ENCODE assay signal across 38 mouse cellular contexts in the genomic region with DNA sequence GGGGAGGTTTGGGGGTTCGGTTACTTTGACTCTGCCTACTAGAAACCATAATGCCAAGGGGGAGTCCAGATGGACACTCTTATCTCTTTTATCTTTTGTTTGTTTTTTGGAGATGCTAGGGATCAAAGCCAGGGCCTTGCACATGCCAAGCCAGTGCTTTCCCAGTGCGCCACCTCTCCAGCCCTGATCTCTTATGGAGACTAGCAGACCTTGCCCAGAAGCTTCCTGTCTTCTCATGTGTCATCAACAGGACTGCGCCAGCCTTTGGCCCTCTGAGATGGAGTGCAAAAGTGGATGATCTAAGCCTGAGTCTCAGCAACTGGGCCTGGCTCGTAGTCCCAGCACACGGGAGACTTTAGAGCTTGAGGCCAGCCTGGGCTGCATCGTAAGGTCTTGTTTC. TPM values are rescaled to one million over a fixed set of nuclear protein-coding genes. Genes with fewer than 3 reads are reported as not detected.
A peak's percentile ranks its signal among the peaks of the same experiment; 100 is the strongest.
DNase-seq lines count a peak whose midpoint lies in the region; ATAC-seq and TF ChIP-seq lines count a peak whose summit lies in the region.
"Had no signal": no experiment of that assay in that cellular context is flagged by ENCODE, and none has a peak within 500 bp of the region (broad histone marks: within the 10 kb centered on the region; RNA-seq: fewer than 3 reads in every experiment).

No protein-coding gene starts in this region.

- no peaks in the 10 kb centered on the region for H3K27me3 ChIP-seq in liver, adult 2 months (ENCODE audit: control insufficient read depth, insufficient read depth, low read length)
- H3K27me3 ChIP-seq in liver, postnatal 0 days (ENCODE audit: insufficient read depth, low read length), result no peaks in the 10 kb centered on the region
- no peaks in the 10 kb centered on the region for H3K27me3 ChIP-seq in liver, embryonic 15.5 days
- H3K27me3 ChIP-seq in small intestine, adult 2 months (ENCODE audit: control insufficient read depth, insufficient read depth, low read length), result no peaks in the 10 kb centered on the region
- H3K27me3 ChIP-seq: heart, embryonic 15.5 days; limb, embryonic 12.5 days; midbrain, embryonic 13.5 days; neural tube, embryonic 12.5 days had no signal

- no peaks in the 10 kb centered on the region for H3K9me3 ChIP-seq in liver, postnatal 0 days (ENCODE audit: low read length)
- H3K9me3 ChIP-seq in liver, embryonic 15.5 days (replicated peaks), result no peaks in the 10 kb centered on the region
- H3K9me3 ChIP-seq: heart, embryonic 10.5 days; heart, embryonic 15.5 days; limb, embryonic 12.5 days; midbrain, embryonic 13.5 days; neural tube, embryonic 12.5 days had no signal

- no peak overlapping the region for H3K4me2 ChIP-seq in liver, postnatal 0 days (ENCODE audit: low read depth, low read length)
- no peak overlapping the region for H3K4me2 ChIP-seq in liver, embryonic 15.5 days
- H3K4me2 ChIP-seq: heart, embryonic 15.5 days; limb, embryonic 12.5 days; midbrain, embryonic 13.5 days; neural tube, embryonic 12.5 days had no signal

- no peak for TF ChIP-seq POLR2A in liver, adult 2 months (IDR thresholded peaks at IDR 0.05; ENCODE audit: extremely low read depth, insufficient read depth, low read length)
- no peak for TF ChIP-seq POLR2A in small intestine, adult 2 months (IDR thresholded peaks at IDR 0.05; ENCODE audit: low read depth, low read length)

- no peaks in the 10 kb centered on the region for H3K79me2 ChIP-seq in liver, adult 2 months (ENCODE audit: control insufficient read depth, insufficient read depth, low read length)

- H3K27ac ChIP-seq in liver, adult 2 months (replicated peaks; ENCODE audit: insufficient read depth, low read depth, low read length), result peak overlapping the region; percentile 27; the same call in 1 of the 2 replicates
- H3K27ac ChIP-seq in liver, postnatal 0 days (ENCODE audit: low read depth), result no peak overlapping the region
- H3K27ac ChIP-seq in liver, embryonic 15.5 days (replicated peaks), result peak overlapping the region; percentile 1; the same call in 1 of the 2 replicates
- peak overlapping the region; percentile 24; the same call in 1 of the 2 replicates for H3K27ac ChIP-seq in small intestine, adult 2 months (ENCODE audit: insufficient read depth, low read depth, low read length)
- H3K27ac ChIP-seq: heart, embryonic 10.5 days; heart, embryonic 15.5 days; hindbrain, postnatal 0 days; limb, embryonic 12.5 days; midbrain, embryonic 13.5 days; neural tube, embryonic 12.5 days had no signal

- no peak for TF ChIP-seq EP300 in liver, postnatal 0 days (IDR thresholded peaks at IDR 0.05; ENCODE audit: low read depth)

- H3K4me1 ChIP-seq in liver, adult 2 months (ENCODE audit: control insufficient read depth, insufficient read depth, low read length), result peaks cover 14% of the 10 kb centered on the region
- H3K4me1 ChIP-seq in liver, postnatal 0 days (ENCODE audit: insufficient read depth), result peaks cover 11% of the 10 kb centered on the region
- H3K4me1 ChIP-seq in liver, embryonic 15.5 days (replicated peaks), result peaks cover 42% of the 10 kb centered on the region
- H3K4me1 ChIP-seq in small intestine, adult 2 months (ENCODE audit: control insufficient read depth, insufficient read depth, insufficient read length, low read length), result peaks cover 9% of the 10 kb centered on the region; the same call in 1 of the 2 replicates
- H3K4me1 ChIP-seq: neural tube, embryonic 12.5 days had no signal

- WGBS in liver, adult 2 months, result 38% methylated on average over 6 of the region's 6 CpGs
- 88% methylated on average over 6 of the region's 6 CpGs for WGBS in liver, postnatal 0 days (ENCODE audit: insufficient replicate concordance)
- 87% methylated on average over 6 of the region's 6 CpGs for WGBS in liver, embryonic 15.5 days (ENCODE audit: insufficient replicate concordance)
- WGBS in small intestine, adult 2 months, result 44% methylated on average over 6 of the region's 6 CpGs

- DNase-seq in liver, adult 2 months (ENCODE audit: extremely low read depth, low read depth, low spot score), result peak; percentile 81
- DNase-seq in liver, postnatal 0 days, result no peak
- no peak for DNase-seq in urinary bladder, postnatal 4 days (ENCODE audit: low spot score in 2 of 2)
- DNase-seq in natural killer cell, adult 2 months (ENCODE audit: low spot score in 2 of 2), result no peak
- DNase-seq: adrenal gland, adult 8-10 months; B cell, adult 2 months; cerebellum, adult 2 months; cerebellum, postnatal 14 days; gastrocnemius, postnatal 10 days; heart, adult 11 months; kidney, postnatal 14 days; layer of hippocampus, adult 9-11 months; lung, adult 2 months; lung, postnatal 10 days; right cerebral cortex, adult 18-20 months; right cerebral cortex, postnatal 4 days; thymus, adult 2 months; thymus, postnatal 4 days had no signal

- H3K36me3 ChIP-seq in liver, adult 2 months (ENCODE audit: control insufficient read depth, insufficient read depth, low read length), result peaks cover 7% of the 10 kb centered on the region
- peaks cover 44% of the 10 kb centered on the region for H3K36me3 ChIP-seq in liver, postnatal 0 days (replicated peaks; ENCODE audit: insufficient read depth, low read length)
- H3K36me3 ChIP-seq in liver, embryonic 15.5 days (replicated peaks), result peaks cover 60% of the 10 kb centered on the region
- H3K36me3 ChIP-seq in small intestine, adult 2 months (ENCODE audit: control insufficient read depth, insufficient read depth, low read length), result peaks cover 49% of the 10 kb centered on the region

- H3K4me3 ChIP-seq in liver, adult 2 months (ENCODE audit: insufficient read depth, low read depth, low read length), result no peak overlapping the region
- H3K4me3 ChIP-seq in liver, postnatal 0 days (ENCODE audit: low read depth, low read length), result no peak overlapping the region
- no peak overlapping the region for H3K4me3 ChIP-seq in liver, embryonic 15.5 days (replicated peaks)
- no peak overlapping the region for H3K4me3 ChIP-seq in small intestine, adult 2 months (ENCODE audit: low read depth, low read length)
- H3K4me3 ChIP-seq: erythroblast, embryonic 14.5 days; heart, embryonic 10.5 days; heart, embryonic 15.5 days; limb, embryonic 12.5 days; midbrain, embryonic 13.5 days; neural tube, embryonic 12.5 days had no signal

- no peak overlapping the region for H3K9ac ChIP-seq in liver, adult 2 months (ENCODE audit: low read depth, low read length)
- no peak overlapping the region for H3K9ac ChIP-seq in liver, postnatal 0 days (replicated peaks)
- H3K9ac ChIP-seq in liver, embryonic 15.5 days, result no peak overlapping the region
- H3K9ac ChIP-seq: heart, embryonic 15.5 days; limb, embryonic 12.5 days; midbrain, embryonic 13.5 days; neural tube, embryonic 12.5 days had no signal

- ATAC-seq in liver, postnatal 0 days, result no peak
- no peak for ATAC-seq in liver, embryonic 15.5 days (ENCODE audit: insufficient read depth)
- ATAC-seq: forebrain, embryonic 16.5 days; hindbrain, postnatal 0 days; midbrain, embryonic 13.5 days had no signal

- TF ChIP-seq CTCF in liver, adult 2 months (IDR thresholded peaks at IDR 0.05; ENCODE audit: low read depth, low read length), result no peak
- no peak for TF ChIP-seq CTCF in liver, postnatal 0 days (IDR thresholded peaks at IDR 0.05; ENCODE audit: low read depth)
- TF ChIP-seq CTCF in small intestine, adult 2 months (IDR thresholded peaks at IDR 0.05; ENCODE audit: extremely low read depth, insufficient read length, insufficient replicate concordance, low read depth, low read length), result no peak

RNA-seq across cellular contexts. Expression of gene Uqcr10, which starts 28.4 kb away (rescaled TPM):
- total RNA-seq in liver, adult 2 months (2014; rRNA removed), result 702 and 886 TPM in 2 replicates
- polyA plus RNA-seq in liver, adult 2 months (2012; rRNA removed), result 568 and 709 TPM in 2 replicates
- 1,070 and 1,167 TPM in 2 replicates for polyA plus RNA-seq in liver, postnatal 0 days (2015; fragmentation: Nextera tagmentation; extraction: Ambion mirVana)
- polyA plus RNA-seq in liver, embryonic 15.5 days (2015; fragmentation: Nextera tagmentation; extraction: Ambion mirVana), result 535 and 580 TPM in 2 replicates
- polyA plus RNA-seq in small intestine, adult 2 months (2012; rRNA removed), result 492 and 641 TPM in 2 replicates

RNA-seq across cellular contexts. Expression of gene Zmat5, which starts 28.8 kb away (rescaled TPM):
- total RNA-seq in liver, adult 2 months (2014; rRNA removed), result 3.6 and 5.1 TPM in 2 replicates
- 13.8 and 17.5 TPM in 2 replicates for polyA plus RNA-seq in liver, adult 2 months (2012; rRNA removed)
- 18.6 and 19.2 TPM in 2 replicates for polyA plus RNA-seq in liver, postnatal 0 days (2015; fragmentation: Nextera tagmentation; extraction: Ambion mirVana)
- 22.4 and 22.5 TPM in 2 replicates for polyA plus RNA-seq in liver, embryonic 15.5 days (2015; fragmentation: Nextera tagmentation; extraction: Ambion mirVana)
- 29.1 and 61.5 TPM in 2 replicates for polyA plus RNA-seq in small intestine, adult 2 months (2012; rRNA removed)

RNA-seq across cellular contexts. Expression of gene Ascc2, which starts 38.1 kb away (rescaled TPM):
- 8.5 and 12.4 TPM in 2 replicates for total RNA-seq in liver, adult 2 months (2014; rRNA removed)
- polyA plus RNA-seq in liver, adult 2 months (2012; rRNA removed), result 9.7 and 9.9 TPM in 2 replicates
- 9.5 and 9.7 TPM in 2 replicates for polyA plus RNA-seq in liver, postnatal 0 days (2015; fragmentation: Nextera tagmentation; extraction: Ambion mirVana)
- polyA plus RNA-seq in liver, embryonic 15.5 days (2015; fragmentation: Nextera tagmentation; extraction: Ambion mirVana), result 17.9 and 18.4 TPM in 2 replicates
- 7.8 and 17.2 TPM in 2 replicates for polyA plus RNA-seq in small intestine, adult 2 months (2012; rRNA removed)

RNA-seq across cellular contexts. Expression of gene Gm11032, which starts 55.8 kb away (rescaled TPM):
- total RNA-seq in liver, adult 2 months (2014; rRNA removed), result not detected in 2 replicates
- polyA plus RNA-seq in liver, adult 2 months (2012; rRNA removed), result not detected in 2 replicates
- polyA plus RNA-seq in liver, postnatal 0 days (2015; fragmentation: Nextera tagmentation; extraction: Ambion mirVana), result not detected in 2 replicates
- not detected in 2 replicates for polyA plus RNA-seq in liver, embryonic 15.5 days (2015; fragmentation: Nextera tagmentation; extraction: Ambion mirVana)
- not detected in 2 replicates for polyA plus RNA-seq in small intestine, adult 2 months (2012; rRNA removed)
- total RNA-seq: adrenal gland, adult 8-10 months; adrenal gland, postnatal 4 days; gastrocnemius, postnatal 10 days; heart, postnatal 25 days; hindbrain, postnatal 0 days; left cerebral cortex, postnatal 14 days; megakaryocyte-erythroid progenitor cell, adult 5-6 weeks had no signal
- polyA plus RNA-seq: cerebellum, adult 2 months; cortical plate, adult 2 months; embryonic facial prominence, embryonic 14.5 days; erythroblast, embryonic 14.5 days; forebrain, embryonic 11.5 days; forebrain, embryonic 16.5 days; heart, embryonic 10.5 days; heart, embryonic 15.5 days; hindbrain, embryonic 11.5 days; hindbrain, postnatal 0 days; kidney, embryonic 14.5 days; limb, embryonic 12.5 days; lung, adult 2 months; macrophage; midbrain, embryonic 13.5 days; neural tube, embryonic 12.5 days; thymus, adult 2 months had no signal
